Comparison of ENCODE assay signal across 9 mouse cellular contexts in genomic region chr6:128837454-128838341, GRCm38 (mm10). TPM values are rescaled to one million over a fixed set of nuclear protein-coding genes. Genes with fewer than 3 reads are reported as not detected.
A peak's percentile ranks its signal among the peaks of the same experiment; 100 is the strongest.
DNase-seq lines count a peak whose midpoint lies in the region; ATAC-seq and TF ChIP-seq lines count a peak whose summit lies in the region.
"Had no signal": no experiment of that assay in that cellular context is flagged by ENCODE, and none has a peak within 500 bp of the region (broad histone marks: within the 10 kb centered on the region; RNA-seq: fewer than 3 reads in every experiment).

No protein-coding gene starts in this region.

- WGBS in heart, embryonic 13.5 days, result 2% methylated on average over 14 of the region's 14 CpGs
- 2% methylated on average over 14 of the region's 14 CpGs for WGBS in liver, embryonic 12.5 days (ENCODE audit: insufficient replicate concordance)
- WGBS in small intestine, adult 2 months, result 8% methylated on average over 14 of the region's 14 CpGs

- peak overlapping the region; percentile 70 for H3K27ac ChIP-seq in heart, embryonic 13.5 days (replicated peaks)
- H3K27ac ChIP-seq in liver, embryonic 12.5 days, result peak overlapping the region; percentile 39; the same call in 1 of the 2 replicates
- H3K27ac ChIP-seq in small intestine, adult 2 months (ENCODE audit: insufficient read depth, low read depth, low read length), result peak overlapping the region; percentile 13; the same call in 1 of the 2 replicates

- no peak for TF ChIP-seq CTCF in small intestine, adult 2 months (IDR thresholded peaks at IDR 0.05; ENCODE audit: extremely low read depth, insufficient read length, insufficient replicate concordance, low read depth, low read length)

- H3K9me3 ChIP-seq in heart, embryonic 13.5 days, result no peaks in the 10 kb centered on the region
- H3K9me3 ChIP-seq in liver, embryonic 12.5 days (replicated peaks), result no peaks in the 10 kb centered on the region

- H3K36me3 ChIP-seq in heart, embryonic 13.5 days, result no peaks in the 10 kb centered on the region
- no peaks in the 10 kb centered on the region for H3K36me3 ChIP-seq in liver, embryonic 12.5 days
- H3K36me3 ChIP-seq in small intestine, adult 2 months (ENCODE audit: control insufficient read depth, insufficient read depth, low read length), result no peaks in the 10 kb centered on the region

- H3K4me3 ChIP-seq in heart, embryonic 13.5 days, result peak overlapping the region; percentile 70
- H3K4me3 ChIP-seq in liver, embryonic 12.5 days, result peak overlapping the region; percentile 80
- H3K4me3 ChIP-seq in small intestine, adult 2 months (ENCODE audit: low read depth, low read length), result peak overlapping the region; percentile 87

- H3K9ac ChIP-seq in heart, embryonic 13.5 days, result peak overlapping the region; percentile 81
- peak overlapping the region; percentile 56 for H3K9ac ChIP-seq in liver, embryonic 12.5 days

- H3K27me3 ChIP-seq in heart, embryonic 13.5 days (replicated peaks), result no peaks in the 10 kb centered on the region
- no peaks in the 10 kb centered on the region for H3K27me3 ChIP-seq in liver, embryonic 12.5 days (replicated peaks)
- H3K27me3 ChIP-seq in small intestine, adult 2 months (ENCODE audit: control insufficient read depth, insufficient read depth, low read length), result no peaks in the 10 kb centered on the region

- DNase-seq in cerebellum, adult 11-12 months, result no peak
- DNase-seq in thymus, postnatal 0 days (ENCODE audit: low spot score), result peak; percentile 20
- no peak for DNase-seq in thymus, postnatal 14 days
- DNase-seq in adrenal gland, postnatal 10 days, result no peak

- H3K4me1 ChIP-seq in heart, embryonic 13.5 days, result peaks cover 25% of the 10 kb centered on the region
- H3K4me1 ChIP-seq in liver, embryonic 12.5 days, result peaks cover 47% of the 10 kb centered on the region
- H3K4me1 ChIP-seq in small intestine, adult 2 months (ENCODE audit: control insufficient read depth, insufficient read depth, insufficient read length, low read length), result peaks cover 11% of the 10 kb centered on the region

- peak overlapping the region; percentile 89 for H3K4me2 ChIP-seq in heart, embryonic 13.5 days
- H3K4me2 ChIP-seq in liver, embryonic 12.5 days, result peak overlapping the region; percentile 86

- TF ChIP-seq POLR2A in small intestine, adult 2 months (IDR thresholded peaks at IDR 0.05; ENCODE audit: low read depth, low read length), result no peak

- ATAC-seq in cerebellum, adult (ENCODE audit: insufficient number of reproducible peaks, low FRiP score, low TSS enrichment), result peak; percentile 13; the same call in 1 of the 2 replicates
- no peak for ATAC-seq in heart, embryonic 13.5 days (ENCODE audit: extremely low read depth, insufficient number of reproducible peaks, low FRiP score, low TSS enrichment)
- ATAC-seq in liver, embryonic 12.5 days, result no peak

RNA-seq across cellular contexts. Expression of gene Klrb1b, which starts 11.6 kb away (rescaled TPM):
- polyA plus RNA-seq in thymus, postnatal 0 days (2015; fragmentation: Nextera tagmentation; extraction: Ambion mirVana), result 0.92 and 1.1 TPM in 2 replicates
- not detected in 2 replicates for polyA plus RNA-seq in heart, embryonic 13.5 days (2015; fragmentation: Nextera tagmentation; extraction: Ambion mirVana)
- polyA plus RNA-seq in liver, embryonic 12.5 days (2016; fragmentation: Nextera tagmentation; extraction: Ambion mirVana), result not detected in 2 replicates
- polyA plus RNA-seq in small intestine, adult 2 months (2012; rRNA removed), result 0.25 TPM in 1 of 2 replicates, not detected in the other
- under 1 TPM; 0.33 to 0.72 TPM for total RNA-seq in adrenal gland, postnatal 10 days (2021)
- total RNA-seq: left cerebral cortex, postnatal 25 days had no signal

RNA-seq across cellular contexts. Expression of gene Gm44511, which starts 11.6 kb away (rescaled TPM):
- polyA plus RNA-seq in thymus, postnatal 0 days (2015; fragmentation: Nextera tagmentation; extraction: Ambion mirVana), result 0.58 and 0.96 TPM in 2 replicates
- polyA plus RNA-seq in heart, embryonic 13.5 days (2015; fragmentation: Nextera tagmentation; extraction: Ambion mirVana), result not detected in 2 replicates
- not detected in 2 replicates for polyA plus RNA-seq in liver, embryonic 12.5 days (2016; fragmentation: Nextera tagmentation; extraction: Ambion mirVana)
- 0.46 TPM in 1 of 2 replicates, not detected in the other for polyA plus RNA-seq in small intestine, adult 2 months (2012; rRNA removed)
- total RNA-seq in adrenal gland, postnatal 10 days (2021), result not detected
- total RNA-seq: left cerebral cortex, postnatal 25 days had no signal

RNA-seq across cellular contexts. Expression of gene Klrb1c, which starts 48.7 kb away (rescaled TPM):
- 1.5 and 1.6 TPM in 2 replicates for polyA plus RNA-seq in thymus, postnatal 0 days (2015; fragmentation: Nextera tagmentation; extraction: Ambion mirVana)
- polyA plus RNA-seq in heart, embryonic 13.5 days (2015; fragmentation: Nextera tagmentation; extraction: Ambion mirVana), result 0.15 TPM in 1 of 2 replicates, not detected in the other
- 0.10 TPM in 1 of 2 replicates, not detected in the other for polyA plus RNA-seq in liver, embryonic 12.5 days (2016; fragmentation: Nextera tagmentation; extraction: Ambion mirVana)
- not detected in 2 replicates for polyA plus RNA-seq in small intestine, adult 2 months (2012; rRNA removed)
- under 1 TPM; 0.54 to 0.55 TPM for total RNA-seq in adrenal gland, postnatal 10 days (2021)
- total RNA-seq: left cerebral cortex, postnatal 25 days had no signal

RNA-seq across cellular contexts. Expression of gene Clec2i, which starts 49.7 kb away (rescaled TPM):
- polyA plus RNA-seq in thymus, postnatal 0 days (2015; fragmentation: Nextera tagmentation; extraction: Ambion mirVana), result 12.3 and 14.2 TPM in 2 replicates
- not detected in 2 replicates for polyA plus RNA-seq in heart, embryonic 13.5 days (2015; fragmentation: Nextera tagmentation; extraction: Ambion mirVana)
- 0.06 TPM in 1 of 2 replicates, not detected in the other for polyA plus RNA-seq in liver, embryonic 12.5 days (2016; fragmentation: Nextera tagmentation; extraction: Ambion mirVana)
- 0.03 TPM in 1 of 2 replicates, not detected in the other for polyA plus RNA-seq in small intestine, adult 2 months (2012; rRNA removed)
- under 1 TPM; 0.30 to 0.39 TPM for total RNA-seq in adrenal gland, postnatal 10 days (2021)
- total RNA-seq: left cerebral cortex, postnatal 25 days had no signal

RNA-seq across cellular contexts. Expression of gene BC035044, which starts 53.2 kb away (rescaled TPM):
- 48.3 and 50.0 TPM in 2 replicates for polyA plus RNA-seq in thymus, postnatal 0 days (2015; fragmentation: Nextera tagmentation; extraction: Ambion mirVana)
- polyA plus RNA-seq in heart, embryonic 13.5 days (2015; fragmentation: Nextera tagmentation; extraction: Ambion mirVana), result 0.45 and 0.60 TPM in 2 replicates
- polyA plus RNA-seq in liver, embryonic 12.5 days (2016; fragmentation: Nextera tagmentation; extraction: Ambion mirVana), result 6.3 and 6.4 TPM in 2 replicates
- polyA plus RNA-seq in small intestine, adult 2 months (2012; rRNA removed), result 0.52 and 0.74 TPM in 2 replicates
- total RNA-seq in adrenal gland, postnatal 10 days (2021), result 1 to 10 TPM; 1.6 to 2.5 TPM

Comparison
In these comparisons a context has a peak if more than half of its experiments do, and no peak if none do; other contexts are left out.
1. H3K27ac ChIP-seq: peak in every context shown above with its lines; median percentile 70 in heart, embryonic 13.5 days; 39 in liver, embryonic 12.5 days; 13 in small intestine, adult 2 months.